Mouse (Mus musculus): ENCODE results near the gene Cux1.

DNA sequence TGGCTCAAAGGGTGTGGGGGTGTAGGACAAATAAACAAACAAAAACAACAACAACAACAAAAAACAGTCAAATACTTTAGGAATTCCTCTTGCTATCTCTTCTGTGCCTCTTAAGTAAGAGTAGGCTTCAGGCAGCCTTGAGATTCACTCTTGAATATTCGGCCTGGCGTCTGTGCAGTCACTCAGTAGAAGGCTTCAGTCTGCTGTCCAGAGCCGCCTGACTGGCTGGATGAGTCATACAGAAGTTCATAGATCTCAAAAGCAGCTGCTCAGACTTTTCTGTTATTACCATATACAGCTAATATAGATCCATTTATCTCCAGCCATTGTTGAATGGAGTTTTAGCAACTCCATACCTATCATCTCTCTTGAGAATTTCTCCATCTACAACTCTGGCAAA, 145.4 kb downstream of the Cux1 start:
- no peak for TF ChIP-seq GATA1 (IDR thresholded peaks at IDR 0.05; ENCODE audit: borderline replicate concordance, low read length)
- TF ChIP-seq FLI1 (IDR thresholded peaks at IDR 0.05; ENCODE audit: low read length), result no peak
